In the genomic region with DNA sequence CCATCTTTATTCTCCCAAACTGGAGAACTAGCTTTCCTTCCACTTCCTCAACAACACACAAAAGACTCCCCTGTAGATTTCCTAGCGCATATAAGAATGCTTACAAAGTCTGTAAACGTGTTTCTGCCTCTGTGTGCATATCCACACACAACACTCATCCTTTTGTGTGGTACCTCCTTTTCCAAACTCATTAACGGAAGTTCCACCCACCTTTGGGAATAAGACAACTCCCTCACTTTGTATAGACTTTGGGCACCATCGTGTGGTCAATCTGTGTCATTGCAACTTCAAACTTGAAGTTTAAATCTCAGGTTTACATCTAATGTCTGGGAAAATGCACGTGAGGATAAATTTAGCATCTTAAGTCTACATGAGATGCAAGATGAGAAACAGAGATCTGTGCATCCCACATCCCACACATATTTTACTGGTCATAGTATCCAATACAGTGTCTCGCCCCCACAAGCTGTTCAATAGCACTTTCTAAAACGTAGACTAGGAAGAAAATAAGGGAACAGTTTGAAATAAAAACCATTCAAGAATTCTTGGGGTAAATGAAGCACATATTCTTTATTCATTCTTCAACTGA, we compare ENCODE assay signal across 8 mouse cellular contexts.
DNase-seq lines count a peak whose midpoint lies in the region; ATAC-seq and TF ChIP-seq lines count a peak whose summit lies in the region.

No protein-coding gene starts in this region.

- no peak overlapping the region for H3K4me3 ChIP-seq in liver, adult 2 months (ENCODE audit: insufficient read depth, low read depth, low read length)
- H3K4me3 ChIP-seq in liver, embryonic 12.5 days: no peak overlapping the region
- no peak overlapping the region for H3K4me3 ChIP-seq in forebrain, embryonic 15.5 days
- H3K4me3 ChIP-seq in liver, postnatal 0 days (ENCODE audit: low read depth, low read length): no peak overlapping the region

- H3K36me3 ChIP-seq in liver, adult 2 months (ENCODE audit: control insufficient read depth, insufficient read depth, low read length): no peaks in the 10 kb centered on the region
- no peaks in the 10 kb centered on the region for H3K36me3 ChIP-seq in liver, embryonic 12.5 days
- no peaks in the 10 kb centered on the region for H3K36me3 ChIP-seq in forebrain, embryonic 15.5 days
- H3K36me3 ChIP-seq in liver, postnatal 0 days (replicated peaks; ENCODE audit: insufficient read depth, low read length): no peaks in the 10 kb centered on the region

- DNase-seq in liver, adult 2 months (ENCODE audit: extremely low read depth, low read depth, low spot score): peak; percentile 44
- peak; percentile 3 for DNase-seq in c-Kit-negative CD71-positive TER-119-positive erythroid progenitor cells, embryonic 14.5 days (ENCODE audit: low read depth, low spot score)
- peak; percentile 18 for DNase-seq in kidney, adult 11 months
- DNase-seq in liver, postnatal 0 days: no peak
- DNase-seq in retina, embryonic 14.5 days (ENCODE audit: low spot score): peak; percentile 78
- DNase-seq in thymus, postnatal 25 days: no peak

- WGBS in liver, adult 2 months: 31% methylated on average over 7 of the region's 7 CpGs
- WGBS in liver, embryonic 12.5 days (ENCODE audit: insufficient replicate concordance): 24% methylated on average over 7 of the region's 7 CpGs
- WGBS in forebrain, embryonic 15.5 days: 28% methylated on average over 7 of the region's 7 CpGs
- WGBS in liver, postnatal 0 days (ENCODE audit: insufficient replicate concordance): 25% methylated on average over 7 of the region's 7 CpGs

- no peak for ATAC-seq in liver, embryonic 12.5 days
- peak; percentile 76 for ATAC-seq in forebrain, embryonic 15.5 days (replicated peaks)
- no peak for ATAC-seq in liver, postnatal 0 days

- no peak for TF ChIP-seq POLR2A in liver, adult 2 months (IDR thresholded peaks at IDR 0.05; ENCODE audit: extremely low read depth, insufficient read depth, low read length)

- no peaks in the 10 kb centered on the region for H3K9me3 ChIP-seq in liver, embryonic 12.5 days (replicated peaks)
- no peaks in the 10 kb centered on the region for H3K9me3 ChIP-seq in forebrain, embryonic 15.5 days
- no peaks in the 10 kb centered on the region for H3K9me3 ChIP-seq in liver, postnatal 0 days (ENCODE audit: low read length)

- no peak overlapping the region for H3K27ac ChIP-seq in liver, adult 2 months (replicated peaks; ENCODE audit: insufficient read depth, low read depth, low read length)
- no peak overlapping the region for H3K27ac ChIP-seq in liver, embryonic 12.5 days
- no peak overlapping the region for H3K27ac ChIP-seq in forebrain, embryonic 15.5 days (replicated peaks)
- H3K27ac ChIP-seq in liver, postnatal 0 days (ENCODE audit: low read depth): no peak overlapping the region

- H3K27me3 ChIP-seq in liver, adult 2 months (ENCODE audit: control insufficient read depth, insufficient read depth, low read length): no peaks in the 10 kb centered on the region; the same call in 1 of the 2 replicates
- H3K27me3 ChIP-seq in liver, embryonic 12.5 days (replicated peaks): no peaks in the 10 kb centered on the region
- H3K27me3 ChIP-seq in forebrain, embryonic 15.5 days: no peaks in the 10 kb centered on the region
- H3K27me3 ChIP-seq in liver, postnatal 0 days (ENCODE audit: insufficient read depth, low read length): no peaks in the 10 kb centered on the region

- H3K79me2 ChIP-seq in liver, adult 2 months (ENCODE audit: control insufficient read depth, insufficient read depth, low read length): no peaks in the 10 kb centered on the region

- H3K4me1 ChIP-seq in liver, adult 2 months (ENCODE audit: control insufficient read depth, insufficient read depth, low read length): no peaks in the 10 kb centered on the region; the same call in 1 of the 2 replicates
- no peaks in the 10 kb centered on the region for H3K4me1 ChIP-seq in liver, embryonic 12.5 days
- H3K4me1 ChIP-seq in forebrain, embryonic 15.5 days: peaks cover 4% of the 10 kb centered on the region; the same call in 1 of the 2 replicates
- H3K4me1 ChIP-seq in liver, postnatal 0 days (ENCODE audit: insufficient read depth): no peaks in the 10 kb centered on the region

- H3K9ac ChIP-seq in liver, adult 2 months (ENCODE audit: low read depth, low read length): no peak overlapping the region
- H3K9ac ChIP-seq in liver, embryonic 12.5 days: no peak overlapping the region
- no peak overlapping the region for H3K9ac ChIP-seq in forebrain, embryonic 15.5 days (replicated peaks)
- H3K9ac ChIP-seq in liver, postnatal 0 days (replicated peaks): no peak overlapping the region

- no peak overlapping the region for H3K4me2 ChIP-seq in liver, embryonic 12.5 days
- peak overlapping the region; percentile 37 for H3K4me2 ChIP-seq in forebrain, embryonic 15.5 days (replicated peaks)
- H3K4me2 ChIP-seq in liver, postnatal 0 days (ENCODE audit: low read depth, low read length): no peak overlapping the region

- TF ChIP-seq CTCF in liver, adult 2 months (IDR thresholded peaks at IDR 0.05; ENCODE audit: low read depth, low read length): peak; percentile 46
- TF ChIP-seq CTCF in liver, postnatal 0 days (IDR thresholded peaks at IDR 0.05; ENCODE audit: low read depth): peak; percentile 91

- TF ChIP-seq EP300 in liver, postnatal 0 days (IDR thresholded peaks at IDR 0.05; ENCODE audit: low read depth): no peak

Comparison
In these comparisons a context has a peak if more than half of its experiments do, and no peak if none do; other contexts are left out.
1. DNase-seq: peak in liver, adult 2 months (single experiment), c-Kit-negative CD71-positive TER-119-positive erythroid progenitor cells, embryonic 14.5 days (single experiment), kidney, adult 11 months (single experiment) and retina, embryonic 14.5 days (single experiment); none in liver, postnatal 0 days (single experiment) and thymus, postnatal 25 days (single experiment).